Mouse (Mus musculus) ES-Bruce4 (cell line): ENCODE data around the gene Kif1c. TPM values are rescaled to one million over a fixed set of nuclear protein-coding genes. Genes with fewer than 3 reads are reported as not detected.

Source experiments
- H3K27ac ChIP-seq: 2 replicates; pipeline ENCODE4 v1.5.1; 2012; ENCODE audit warnings: low read length, inconsistent platforms; ENCODE audit not compliant: insufficient read depth
- H3K27me3 ChIP-seq: 2 replicates; pipeline ENCODE4 v1.6.1; 2012; ENCODE audit warnings: mild to moderate bottlenecking, low read length, inconsistent platforms; ENCODE audit not compliant: control insufficient read depth, poor library complexity, insufficient read depth, severe bottlenecking
- H3K36me3 ChIP-seq: 2 replicates; pipeline ENCODE4 v1.6.1; 2012; ENCODE audit warnings: inconsistent platforms, mild to moderate bottlenecking, low read length, moderate library complexity; ENCODE audit not compliant: control insufficient read depth, poor library complexity, insufficient read depth, severe bottlenecking
- H3K4me1 ChIP-seq: one replicate; pipeline ENCODE4 v1.8.1; 2011; ENCODE audit warnings: low read length; ENCODE audit not compliant: control insufficient read depth, insufficient read depth
- H3K4me3 ChIP-seq: 2 replicates; pipeline ENCODE4 v1.5.1; 2011; ENCODE audit warnings: low read depth, mild to moderate bottlenecking, low read length
- H3K9ac ChIP-seq: 2 replicates; pipeline ENCODE4 v1.6.1; 2012; ENCODE audit warnings: low read depth, mild to moderate bottlenecking, inconsistent platforms; ENCODE audit not compliant: poor library complexity, severe bottlenecking
- H3K9me3 ChIP-seq: replicated peaks from 2 replicates; pipeline ENCODE4 v1.6.1; 2012; ENCODE audit warnings: mild to moderate bottlenecking, low read length, inconsistent platforms; ENCODE audit not compliant: control insufficient read depth, poor library complexity, insufficient read depth, severe bottlenecking
- CTCF ChIP-seq: IDR thresholded peaks from one replicate; pipeline ENCODE4 v1.8.1; 2011; ENCODE audit warnings: low read depth, low read length
- EP300 ChIP-seq: IDR thresholded peaks from 2 replicates; pipeline ENCODE4 v1.6.1; 2011; ENCODE audit warnings: low read depth, low read length; ENCODE audit not compliant: insufficient read depth
- POLR2A ChIP-seq: IDR thresholded peaks from one replicate; pipeline ENCODE4 v1.8.1; 2011; ENCODE audit warnings: low read length; ENCODE audit not compliant: insufficient read depth
- polyA plus RNA-seq: library from polyadenylated mRNA; stranded (reverse); fragments of >200 nt; gene quantifications from 2 replicates; pipeline ENCODE4 v1.2.4, GENCODE M21; 2011; ENCODE audit warnings: low read depth; ENCODE audit not compliant: missing spikeins, insufficient read depth, insufficient read length

The Kif1c gene
- polyA plus RNA-seq, result 38.2 and 42.2 TPM in 2 replicates

DNA sequence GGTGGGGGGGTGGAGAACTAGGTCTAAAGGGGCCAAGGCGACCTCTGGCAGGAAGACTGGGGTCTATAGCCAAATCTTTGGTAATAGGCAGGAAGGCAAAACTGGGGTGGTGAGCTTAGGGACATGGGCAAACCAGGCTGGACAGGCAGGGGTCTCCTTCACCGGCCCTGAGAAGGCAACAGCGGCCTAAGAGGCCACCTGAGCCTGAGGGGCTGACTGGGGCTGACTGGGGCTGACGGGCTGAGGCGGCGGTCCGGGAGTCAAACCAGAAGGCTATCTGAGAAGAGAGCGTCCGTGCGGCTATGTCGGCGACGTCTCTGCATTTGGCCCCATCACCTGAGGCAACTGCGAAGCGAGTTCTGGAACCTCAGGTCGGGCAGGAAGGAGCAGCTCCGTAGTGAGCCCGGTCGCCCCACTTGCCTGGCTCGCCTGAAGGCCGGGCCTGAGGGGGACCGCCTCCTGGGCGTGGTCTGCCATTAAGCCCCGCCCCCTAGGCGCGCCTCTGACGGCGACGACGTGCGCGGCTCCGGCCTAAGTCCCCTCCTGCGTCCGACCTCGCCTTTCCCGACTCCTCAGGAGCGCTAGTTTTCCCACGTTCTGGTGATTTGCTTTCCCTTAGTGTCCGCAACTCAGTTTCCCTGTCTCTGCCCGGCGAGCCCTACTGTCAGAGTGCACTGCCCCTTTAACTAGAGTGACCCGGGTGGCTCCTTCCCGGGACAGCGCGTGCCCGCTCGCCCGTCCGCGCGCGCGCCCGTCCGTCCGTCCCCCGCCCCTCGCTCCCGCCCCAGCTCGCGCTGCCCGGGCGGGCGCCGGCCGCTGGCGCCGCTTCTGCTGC is at the start of gene Kif1c, which contains the start of gene Inca1:
Gene Kif1c, plus strand, starts transcription at position 827 of the 835 bp plus-strand sequence.
Gene Inca1, minus strand, starts transcription at position 434 of the 835 bp plus-strand sequence.
- Histone ChIP-seq H3K27me3 (no peaks in the 10 kb centered on the region), H3K9ac (peak within 1 kb of the TSS; percentile 94)
- peak; percentile 34 for TF ChIP-seq POLR2A
- TF ChIP-seq CTCF, result no peak
- no peak for TF ChIP-seq EP300

DNA sequence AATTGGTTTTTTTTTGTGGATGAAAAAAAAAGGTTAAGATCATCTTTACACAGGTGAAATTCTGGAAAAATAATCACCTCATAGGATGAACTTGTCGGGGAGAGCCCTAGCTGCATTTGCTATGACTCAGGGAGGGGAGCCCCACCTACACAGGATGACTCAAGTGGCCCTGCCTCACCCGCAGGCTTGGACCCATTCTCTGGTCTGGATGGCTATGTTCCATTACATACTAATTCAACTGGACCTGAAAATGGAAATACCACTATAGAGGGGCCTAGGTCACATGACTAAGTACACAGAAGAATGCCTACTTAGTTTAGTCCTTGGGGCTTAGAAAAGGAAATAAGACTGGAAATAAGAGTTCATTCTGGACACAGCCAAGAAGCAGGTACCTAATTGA is 49.0 kb upstream of the Kif1c start:
- TF ChIP-seq EP300 (no peak), POLR2A (no peak), CTCF (no peak)
- H3K4me3 ChIP-seq, result no peak overlapping the region
- H3K4me1 ChIP-seq, result no peaks in the 10 kb centered on the region
- no peaks in the 10 kb centered on the region for H3K27me3 ChIP-seq
- no peak overlapping the region for H3K9ac ChIP-seq
- peaks cover 45% of the 10 kb centered on the region for H3K36me3 ChIP-seq
- H3K9me3 ChIP-seq, result no peaks in the 10 kb centered on the region
- no peak overlapping the region for H3K27ac ChIP-seq

More for the DNA sequence above, at the start of gene Kif1c, which contains the start of gene Inca1:
- Histone ChIP-seq H3K4me3 (peak within 1 kb of the TSS; percentile 93), H3K36me3 (peaks cover 4% of the 10 kb centered on the region), H3K27ac (peak within 1 kb of the TSS; percentile 74; the same call in 1 of the 2 replicates), H3K9me3 (no peaks in the 10 kb centered on the region), H3K4me1 (no peaks in the 10 kb centered on the region)

DNA sequence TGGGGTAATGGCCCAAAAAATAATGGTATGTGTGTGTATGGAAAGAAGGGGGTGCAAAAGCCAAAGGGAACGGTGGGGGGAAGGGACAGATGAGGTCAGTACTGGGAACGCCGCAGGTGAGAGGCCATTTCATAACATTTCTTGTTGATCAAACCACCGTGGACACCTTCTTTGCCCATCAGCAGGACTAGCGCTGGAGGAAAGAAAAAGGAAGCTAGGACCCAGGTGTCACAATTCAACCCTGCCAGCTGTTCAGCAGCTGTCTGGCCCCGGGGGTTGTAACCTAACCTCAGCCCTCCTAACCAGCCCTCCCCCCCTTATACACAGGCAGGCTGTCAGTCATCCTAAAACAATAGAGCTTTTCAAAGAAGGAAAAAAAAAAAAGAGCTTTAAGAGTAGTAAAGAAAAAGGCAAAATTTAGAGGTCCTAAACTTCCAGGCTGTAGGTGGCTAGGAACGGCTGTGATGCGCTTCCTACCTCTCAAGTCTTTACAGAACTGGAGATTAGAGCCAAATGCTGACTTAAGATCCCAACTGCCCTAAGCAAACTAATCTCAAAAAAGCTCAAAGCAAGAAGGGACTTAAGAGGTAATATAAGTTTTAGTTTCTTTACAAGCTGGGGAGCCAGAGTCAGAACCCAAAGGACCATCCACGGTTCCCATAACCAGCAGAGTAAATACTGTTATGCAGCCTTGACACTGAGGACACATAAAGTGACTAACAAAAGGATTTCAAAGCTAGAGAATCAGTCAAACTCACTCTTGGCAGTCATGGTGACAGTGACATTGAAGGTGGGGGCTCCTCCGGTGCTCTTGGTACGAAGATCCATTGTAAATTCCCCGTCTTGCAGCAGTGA is 48.1 kb upstream of the Kif1c start:
- H3K4me3 ChIP-seq, result peak overlapping the region; percentile 100
- peaks cover 45% of the 10 kb centered on the region for H3K36me3 ChIP-seq
- H3K27ac ChIP-seq, result peak overlapping the region; percentile 74
- TF ChIP-seq POLR2A (no peak), EP300 (no peak), CTCF (no peak)
- H3K4me1 ChIP-seq, result no peaks in the 10 kb centered on the region
- no peaks in the 10 kb centered on the region for H3K27me3 ChIP-seq
- H3K9ac ChIP-seq, result peak overlapping the region; percentile 100
- H3K9me3 ChIP-seq, result no peaks in the 10 kb centered on the region

DNA sequence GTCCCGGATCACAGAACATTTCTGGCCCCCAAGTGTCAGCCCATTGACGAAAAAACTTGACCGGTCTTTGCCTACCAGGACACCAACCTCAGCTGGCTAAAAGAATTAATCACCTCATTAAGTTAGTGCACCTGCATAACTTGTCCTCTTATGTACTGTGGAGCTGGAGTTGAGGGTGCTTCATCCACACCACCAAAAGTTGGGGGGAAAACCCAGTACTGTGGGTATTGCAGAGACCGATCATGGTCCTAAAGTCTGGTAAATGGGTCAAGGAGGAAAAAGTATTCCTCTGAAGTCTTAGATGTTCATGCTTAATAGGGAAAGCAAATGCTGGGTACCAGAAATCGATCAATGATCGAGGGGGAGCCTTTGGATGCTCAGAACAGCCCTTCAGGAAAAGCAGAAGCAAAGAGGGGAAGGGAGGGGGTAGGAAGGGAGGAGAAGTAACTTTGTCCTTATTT is 47.4 kb upstream of the Kif1c start:
- H3K4me1 ChIP-seq, result no peaks in the 10 kb centered on the region
- no peaks in the 10 kb centered on the region for H3K9me3 ChIP-seq
- no peaks in the 10 kb centered on the region for H3K27me3 ChIP-seq
- H3K4me3 ChIP-seq, result peak overlapping the region; percentile 100
- H3K36me3 ChIP-seq, result peaks cover 45% of the 10 kb centered on the region
- no peak for TF ChIP-seq POLR2A
- no peak for TF ChIP-seq CTCF
- TF ChIP-seq EP300, result no peak
- peak overlapping the region; percentile 74 for H3K27ac ChIP-seq
- peak overlapping the region; percentile 100 for H3K9ac ChIP-seq

DNA sequence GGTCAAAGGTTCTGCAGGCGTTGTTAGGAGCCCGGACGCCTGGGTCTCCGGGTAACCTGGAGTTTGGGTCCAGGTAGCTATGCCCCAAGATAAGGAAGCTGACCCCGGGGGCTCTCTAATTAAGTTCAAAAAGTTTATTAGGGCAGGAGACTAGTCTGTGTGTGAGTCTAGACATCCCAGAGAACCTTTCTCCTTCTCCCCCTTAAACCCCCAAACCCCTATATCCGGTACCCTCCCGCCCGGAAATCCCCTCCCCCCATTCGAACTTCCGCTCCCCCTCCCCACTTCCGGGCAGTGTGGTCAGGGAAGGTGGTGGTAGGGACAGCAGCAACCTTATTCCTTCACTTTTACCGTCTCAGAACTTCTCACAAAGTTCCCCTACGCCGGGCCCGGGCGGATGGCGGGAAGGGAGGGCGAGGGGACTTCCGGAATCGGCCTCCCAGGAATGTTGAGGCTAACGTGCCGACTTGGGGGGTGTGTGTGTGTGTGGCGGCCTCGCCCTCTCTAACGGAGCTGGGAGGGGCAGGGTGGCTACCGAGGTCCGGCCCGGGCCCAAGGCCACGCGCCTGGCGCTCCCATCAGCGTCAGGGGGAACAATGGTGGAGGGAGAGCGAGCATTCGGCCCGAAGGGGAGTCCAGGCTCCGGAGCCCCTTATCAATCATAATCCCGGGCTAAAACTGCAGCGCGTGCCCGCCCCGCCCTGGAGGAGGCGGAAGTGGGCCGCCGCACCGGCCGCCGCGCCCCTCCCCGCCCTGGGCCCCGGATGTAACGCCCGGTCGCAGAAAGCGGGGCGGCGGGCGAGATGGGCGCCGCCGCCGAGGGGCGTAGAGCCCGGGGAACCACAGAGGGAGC is 46.8 kb upstream of the Kif1c start:
- Histone ChIP-seq H3K4me1 (no peaks in the 10 kb centered on the region), H3K36me3 (peaks cover 43% of the 10 kb centered on the region)
- TF ChIP-seq EP300 (no peak), CTCF (no peak), POLR2A (no peak)

More for the DNA sequence above, 46.8 kb upstream of the Kif1c start:
- Histone ChIP-seq H3K9me3 (no peaks in the 10 kb centered on the region), H3K27ac (peak overlapping the region; percentile 94), H3K27me3 (no peaks in the 10 kb centered on the region), H3K4me3 (peak overlapping the region; percentile 100), H3K9ac (peak overlapping the region; percentile 100)
